Mouse (Mus musculus): ENCODE measurements around the gene Phc3. TPM values are rescaled to one million over a fixed set of nuclear protein-coding genes. Genes with fewer than 3 reads are reported as not detected.
A peak's percentile ranks its signal among the peaks of the same experiment; 100 is the strongest.

Phc3 gene
- polyA plus RNA-seq, 1 experiment from 2014 or later: 6.7 TPM

- no peaks in the 10 kb centered on the region for H3K27me3 ChIP-seq (ENCODE audit: control insufficient read depth, insufficient read depth, low read depth, low read length)
- H3K4me1 ChIP-seq (replicated peaks; ENCODE audit: control insufficient read depth, insufficient read depth, low read length): peaks cover 30% of the 10 kb centered on the region
- no peaks in the 10 kb centered on the region for H3K36me3 ChIP-seq (ENCODE audit: control insufficient read depth, insufficient read depth, low read length)
- 44% methylated on average over 10 of the region's 10 CpGs for WGBS
- peak overlapping the region; percentile 42 for H3K4me2 ChIP-seq (ENCODE audit: low read depth, low read length)
- peak overlapping the region; percentile 97 for H3K27ac ChIP-seq (ENCODE audit: low read length)
- no peak overlapping the region for H3K4me3 ChIP-seq (ENCODE audit: low read length)
- H3K9me3 ChIP-seq (ENCODE audit: control insufficient read depth, low read length): no peaks in the 10 kb centered on the region
- peak; percentile 61 for ATAC-seq (ENCODE audit: low read depth)
- peak overlapping the region; percentile 44; the same call in 1 of the 2 replicates for H3K9ac ChIP-seq (ENCODE audit: low read length)
These were observed 30.3 kb upstream of the Phc3 start for GRCm38 (mm10) chr3:30999401-31000017.

GRCm38 (mm10) chr3:30996688-30997014 is 27.4 kb upstream of the Phc3 start:
- no peaks in the 10 kb centered on the region for H3K27me3 ChIP-seq (ENCODE audit: control insufficient read depth, insufficient read depth, low read depth, low read length)
- H3K9me3 ChIP-seq (ENCODE audit: control insufficient read depth, low read length): no peaks in the 10 kb centered on the region; the same call in 1 of the 2 replicates
- H3K4me3 ChIP-seq (ENCODE audit: low read length): peak overlapping the region; percentile 94
- peak overlapping the region; percentile 83; the same call in 1 of the 2 replicates for H3K27ac ChIP-seq (ENCODE audit: low read length)
- H3K36me3 ChIP-seq (ENCODE audit: control insufficient read depth, insufficient read depth, low read length): no peaks in the 10 kb centered on the region
- no peak for ATAC-seq (ENCODE audit: low read depth)
- 2% methylated on average over 4 of the region's 4 CpGs for WGBS
- H3K9ac ChIP-seq (ENCODE audit: low read length): peak overlapping the region; percentile 97
- peak overlapping the region; percentile 63 for H3K4me2 ChIP-seq (ENCODE audit: low read depth, low read length)
- peaks cover 26% of the 10 kb centered on the region for H3K4me1 ChIP-seq (replicated peaks; ENCODE audit: control insufficient read depth, insufficient read depth, low read length)

GRCm38 (mm10) chr3:30995899-30996687 is 26.9 kb upstream of the Phc3 start:
- Histone ChIP-seq H3K27me3 (ENCODE audit: control insufficient read depth, insufficient read depth, low read depth, low read length) (no peaks in the 10 kb centered on the region), H3K27ac (ENCODE audit: low read length) (peak overlapping the region; percentile 83), H3K4me3 (ENCODE audit: low read length) (peak overlapping the region; percentile 94), H3K36me3 (ENCODE audit: control insufficient read depth, insufficient read depth, low read length) (no peaks in the 10 kb centered on the region), H3K4me1 (replicated peaks; ENCODE audit: control insufficient read depth, insufficient read depth, low read length) (peaks cover 24% of the 10 kb centered on the region), H3K9me3 (ENCODE audit: control insufficient read depth, low read length) (no peaks in the 10 kb centered on the region; the same call in 1 of the 2 replicates), H3K4me2 (ENCODE audit: low read depth, low read length) (peak overlapping the region; percentile 63), H3K9ac (ENCODE audit: low read length) (peak overlapping the region; percentile 97)
- ATAC-seq (ENCODE audit: low read depth): peak; percentile 24
- WGBS: under 1% methylated on average over 44 of the region's 49 CpGs

- H3K9ac ChIP-seq (ENCODE audit: low read length): peak within 1 kb of the TSS; percentile 97
- peaks cover 24% of the 10 kb centered on the region for H3K4me1 ChIP-seq (replicated peaks; ENCODE audit: control insufficient read depth, insufficient read depth, low read length)
- ATAC-seq (ENCODE audit: low read depth): peak; percentile 97
- H3K36me3 ChIP-seq (ENCODE audit: control insufficient read depth, insufficient read depth, low read length): no peaks in the 10 kb centered on the region
- H3K27me3 ChIP-seq (ENCODE audit: control insufficient read depth, insufficient read depth, low read depth, low read length): no peaks in the 10 kb centered on the region
- peak within 1 kb of the TSS; percentile 83 for H3K27ac ChIP-seq (ENCODE audit: low read length)
- H3K9me3 ChIP-seq (ENCODE audit: control insufficient read depth, low read length): no peaks in the 10 kb centered on the region; the same call in 1 of the 2 replicates
- H3K4me2 ChIP-seq (ENCODE audit: low read depth, low read length): peak within 1 kb of the TSS; percentile 63
- H3K4me3 ChIP-seq (ENCODE audit: low read length): peak within 1 kb of the TSS; percentile 94
- WGBS: under 1% methylated on average over 43 of the region's 50 CpGs
These were observed 26.2 kb upstream of the Phc3 start, which contains the start of gene Prkci for GRCm38 (mm10) chr3:30995283-30995898. TSS of gene Prkci (plus strand) at chr3:30995747.

GRCm38 (mm10) chr3:30994859-30995258 is 25.6 kb upstream of the Phc3 start:
- no peak for ATAC-seq (ENCODE audit: low read depth)
- no peak overlapping the region for H3K27ac ChIP-seq (ENCODE audit: low read length)
- 17% methylated on average over 6 of the region's 6 CpGs for WGBS

GRCm38 (mm10) chr3:30993066-30993573 is 23.9 kb upstream of the Phc3 start:
- Histone ChIP-seq H3K9ac (ENCODE audit: low read length) (no peak overlapping the region), H3K36me3 (ENCODE audit: control insufficient read depth, insufficient read depth, low read length) (no peaks in the 10 kb centered on the region), H3K4me1 (replicated peaks; ENCODE audit: control insufficient read depth, insufficient read depth, low read length) (peaks cover 13% of the 10 kb centered on the region), H3K9me3 (ENCODE audit: control insufficient read depth, low read length) (no peaks in the 10 kb centered on the region; the same call in 1 of the 2 replicates), H3K27ac (ENCODE audit: low read length) (no peak overlapping the region), H3K4me2 (ENCODE audit: low read depth, low read length) (no peak overlapping the region), H3K4me3 (ENCODE audit: low read length) (no peak overlapping the region), H3K27me3 (ENCODE audit: control insufficient read depth, insufficient read depth, low read depth, low read length) (no peaks in the 10 kb centered on the region)
- no peak for ATAC-seq (ENCODE audit: low read depth)

More at GRCm38 (mm10) chr3:30994859-30995258, 25.6 kb upstream of the Phc3 start:
- H3K9ac ChIP-seq (ENCODE audit: low read length): peak overlapping the region; percentile 61
- no peaks in the 10 kb centered on the region for H3K27me3 ChIP-seq (ENCODE audit: control insufficient read depth, insufficient read depth, low read depth, low read length)
- H3K4me3 ChIP-seq (ENCODE audit: low read length): peak overlapping the region; percentile 94
- peaks cover 20% of the 10 kb centered on the region for H3K4me1 ChIP-seq (replicated peaks; ENCODE audit: control insufficient read depth, insufficient read depth, low read length)
- H3K9me3 ChIP-seq (ENCODE audit: control insufficient read depth, low read length): no peaks in the 10 kb centered on the region; the same call in 1 of the 2 replicates
- H3K4me2 ChIP-seq (ENCODE audit: low read depth, low read length): peak overlapping the region; percentile 52
- no peaks in the 10 kb centered on the region for H3K36me3 ChIP-seq (ENCODE audit: control insufficient read depth, insufficient read depth, low read length)

GRCm38 (mm10) chr3:30992161-30992560 is 22.9 kb upstream of the Phc3 start:
- no peaks in the 10 kb centered on the region; the same call in 1 of the 2 replicates for H3K9me3 ChIP-seq (ENCODE audit: control insufficient read depth, low read length)
- no peaks in the 10 kb centered on the region for H3K36me3 ChIP-seq (ENCODE audit: control insufficient read depth, insufficient read depth, low read length)
- H3K4me1 ChIP-seq (replicated peaks; ENCODE audit: control insufficient read depth, insufficient read depth, low read length): peaks cover 8% of the 10 kb centered on the region
- no peak overlapping the region for H3K9ac ChIP-seq (ENCODE audit: low read length)
- no peak for ATAC-seq (ENCODE audit: low read depth)
- no peak overlapping the region for H3K4me3 ChIP-seq (ENCODE audit: low read length)
- WGBS: 71% methylated on average over 7 of the region's 7 CpGs
- H3K4me2 ChIP-seq (ENCODE audit: low read depth, low read length): no peak overlapping the region
- H3K27me3 ChIP-seq (ENCODE audit: control insufficient read depth, insufficient read depth, low read depth, low read length): no peaks in the 10 kb centered on the region
- H3K27ac ChIP-seq (ENCODE audit: low read length): no peak overlapping the region

GRCm38 (mm10) chr3:30987396-30988318 is 18.4 kb upstream of the Phc3 start:
- no peaks in the 10 kb centered on the region for H3K4me1 ChIP-seq (replicated peaks; ENCODE audit: control insufficient read depth, insufficient read depth, low read length)
- H3K27ac ChIP-seq (ENCODE audit: low read length): no peak overlapping the region
- no peak overlapping the region for H3K9ac ChIP-seq (ENCODE audit: low read length)
- H3K36me3 ChIP-seq (ENCODE audit: control insufficient read depth, insufficient read depth, low read length): no peaks in the 10 kb centered on the region
- H3K9me3 ChIP-seq (ENCODE audit: control insufficient read depth, low read length): no peaks in the 10 kb centered on the region
- 77% methylated on average over 9 of the region's 9 CpGs for WGBS
- H3K27me3 ChIP-seq (ENCODE audit: control insufficient read depth, insufficient read depth, low read depth, low read length): no peaks in the 10 kb centered on the region
- no peak overlapping the region for H3K4me2 ChIP-seq (ENCODE audit: low read depth, low read length)
- no peak for ATAC-seq (ENCODE audit: low read depth)
- H3K4me3 ChIP-seq (ENCODE audit: low read length): no peak overlapping the region
